In the genomic region with DNA sequence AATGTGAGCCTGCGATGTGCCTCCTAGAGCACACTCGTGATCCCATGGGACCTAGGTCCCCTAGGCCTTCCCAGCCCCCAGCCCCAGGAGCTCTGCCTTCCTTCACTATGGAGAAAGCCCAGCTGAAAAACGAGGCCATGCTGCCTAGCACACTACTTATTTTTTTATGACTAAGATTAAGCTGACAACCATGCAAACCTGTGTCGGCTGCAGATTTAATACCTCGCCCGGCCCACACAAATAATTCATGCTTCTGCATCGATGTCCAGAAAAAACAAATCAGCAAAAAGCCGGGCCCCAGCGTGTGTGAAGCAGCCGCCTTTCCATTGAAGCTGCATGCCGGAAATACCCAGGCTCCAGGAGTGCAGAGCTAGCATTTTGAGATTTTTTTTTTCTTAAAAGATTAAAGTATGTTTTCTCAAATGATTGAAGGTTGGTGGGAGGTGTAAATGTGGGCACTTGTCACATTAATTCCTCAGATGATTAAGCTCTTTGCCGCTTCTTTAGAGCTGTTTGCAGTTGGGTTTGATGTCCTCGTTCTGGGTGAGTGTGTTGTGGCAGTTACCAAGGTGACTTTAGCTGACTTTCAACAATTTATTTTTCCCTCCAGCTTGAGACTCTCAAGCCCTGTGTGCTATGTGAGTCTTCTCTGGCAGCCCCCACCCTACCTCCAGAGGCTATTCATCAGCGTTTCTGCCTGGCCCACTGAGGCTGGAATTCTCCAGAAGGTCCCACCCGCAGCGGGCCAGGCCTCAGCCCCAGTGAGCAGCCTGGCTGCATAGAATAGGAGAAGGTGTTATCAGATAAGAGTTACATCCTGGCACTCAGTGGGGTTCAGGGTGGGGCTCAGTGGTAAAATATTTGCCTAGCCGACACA, we compare ENCODE assay signal across 8 mouse cellular contexts. TPM values are rescaled to one million over a fixed set of nuclear protein-coding genes. Genes with fewer than 3 reads are reported as not detected.
DNase-seq lines count a peak whose midpoint lies in the region; ATAC-seq and TF ChIP-seq lines count a peak whose summit lies in the region.

No protein-coding gene starts in this region.

- no peak for DNase-seq in kidney, adult 8-10 months
- peak; percentile 91 for DNase-seq in midbrain, embryonic 11.5 days (ENCODE audit: low spot score, missing footprints)
- no peak for DNase-seq in cerebellum, adult 8-10 months
- no peak for DNase-seq in testis, postnatal 14 days (ENCODE audit: low spot score)
- no peak for DNase-seq in spleen, postnatal 14 days (ENCODE audit: low spot score in 2 of 2)

- no peaks in the 10 kb centered on the region for H3K27me3 ChIP-seq in kidney, embryonic 15.5 days
- H3K27me3 ChIP-seq in hindbrain, embryonic 16.5 days (replicated peaks; ENCODE audit: control insufficient read depth, insufficient read depth, low read length) = no peaks in the 10 kb centered on the region
- no peaks in the 10 kb centered on the region for H3K27me3 ChIP-seq in midbrain, embryonic 11.5 days (ENCODE audit: control insufficient read depth, insufficient read depth, low read length)

- peak overlapping the region; percentile 92 for H3K27ac ChIP-seq in kidney, embryonic 15.5 days
- H3K27ac ChIP-seq in bone marrow, adult 2 months (ENCODE audit: control insufficient read depth, insufficient read depth, low read depth, low read length, poor library complexity) = peak overlapping the region; percentile 53
- peak overlapping the region; percentile 85 for H3K27ac ChIP-seq in hindbrain, embryonic 16.5 days (ENCODE audit: low read depth, low read length)
- peak overlapping the region; percentile 49 for H3K27ac ChIP-seq in midbrain, embryonic 11.5 days (ENCODE audit: low read depth, low read length)

- no peak overlapping the region for H3K9ac ChIP-seq in kidney, embryonic 15.5 days
- 0 out of 2 replicates have a peak overlapping the region, but pooled peaks have one; percentile 29 for H3K9ac ChIP-seq in hindbrain, embryonic 16.5 days (ENCODE audit: low read depth, low read length)
- no peak overlapping the region for H3K9ac ChIP-seq in midbrain, embryonic 11.5 days (ENCODE audit: low read length)

- no peaks in the 10 kb centered on the region for H3K9me3 ChIP-seq in kidney, embryonic 15.5 days (replicated peaks)
- no peaks in the 10 kb centered on the region for H3K9me3 ChIP-seq in hindbrain, embryonic 16.5 days (ENCODE audit: control insufficient read depth, low read length)
- H3K9me3 ChIP-seq in midbrain, embryonic 11.5 days (ENCODE audit: control insufficient read depth, low read length) = no peaks in the 10 kb centered on the region

- no peak for TF ChIP-seq POLR2A in bone marrow, adult 2 months (IDR thresholded peaks at IDR 0.05; ENCODE audit: borderline replicate concordance, control insufficient read depth, low read depth, low read length)

- peak; percentile 10; the same call in 1 of the 2 replicates for ATAC-seq in kidney, embryonic 15.5 days (replicated peaks; ENCODE audit: low FRiP score)
- peak; percentile 31; the same call in 1 of the 2 replicates for ATAC-seq in hindbrain, embryonic 16.5 days
- peak; percentile 58; the same call in 1 of the 2 replicates for ATAC-seq in midbrain, embryonic 11.5 days (ENCODE audit: low FRiP score)

- 18% methylated on average over 17 of the region's 17 CpGs for WGBS in kidney, embryonic 15.5 days
- 57% methylated on average over 17 of the region's 17 CpGs for WGBS in bone marrow, adult 2 months
- 20% methylated on average over 17 of the region's 17 CpGs for WGBS in hindbrain, embryonic 16.5 days
- 16% methylated on average over 17 of the region's 17 CpGs for WGBS in midbrain, embryonic 11.5 days

- no peak for TF ChIP-seq CTCF in bone marrow, adult 2 months (IDR thresholded peaks at IDR 0.05; ENCODE audit: control insufficient read depth, insufficient read depth, low read length)

- H3K4me2 ChIP-seq in kidney, embryonic 15.5 days = 0 out of 2 replicates have a peak overlapping the region, but pooled peaks have one; percentile 8
- no peak overlapping the region for H3K4me2 ChIP-seq in hindbrain, embryonic 16.5 days (ENCODE audit: low read length)
- H3K4me2 ChIP-seq in midbrain, embryonic 11.5 days = no peak overlapping the region

- H3K4me3 ChIP-seq in kidney, embryonic 15.5 days (replicated peaks) = no peak overlapping the region; the same call in 1 of the 2 replicates
- no peak overlapping the region for H3K4me3 ChIP-seq in bone marrow, adult 2 months (replicated peaks; ENCODE audit: control insufficient read depth, low read depth, low read length)
- no peak overlapping the region for H3K4me3 ChIP-seq in hindbrain, embryonic 16.5 days (ENCODE audit: low read length)
- no peak overlapping the region for H3K4me3 ChIP-seq in midbrain, embryonic 11.5 days (ENCODE audit: low read depth, low read length)

- peaks cover 35% of the 10 kb centered on the region for H3K36me3 ChIP-seq in kidney, embryonic 15.5 days
- H3K36me3 ChIP-seq in hindbrain, embryonic 16.5 days (ENCODE audit: control insufficient read depth, insufficient read depth, low read length) = peaks cover 3% of the 10 kb centered on the region
- peaks cover 2% of the 10 kb centered on the region; the same call in 1 of the 2 replicates for H3K36me3 ChIP-seq in midbrain, embryonic 11.5 days (ENCODE audit: control insufficient read depth, insufficient read depth, low read length)

- peaks cover 58% of the 10 kb centered on the region for H3K4me1 ChIP-seq in kidney, embryonic 15.5 days
- peaks cover 12% of the 10 kb centered on the region for H3K4me1 ChIP-seq in bone marrow, adult 2 months (ENCODE audit: control insufficient read depth, insufficient read depth, low read length)
- peaks cover 24% of the 10 kb centered on the region for H3K4me1 ChIP-seq in hindbrain, embryonic 16.5 days (ENCODE audit: control insufficient read depth, insufficient read depth, low read depth, low read length)
- H3K4me1 ChIP-seq in midbrain, embryonic 11.5 days (ENCODE audit: control insufficient read depth, insufficient read depth, low read length) = peaks cover 26% of the 10 kb centered on the region

RNA-seq across cellular contexts. Expression of gene Trim8, which starts 30.9 kb away (rescaled TPM):
- polyA plus RNA-seq in kidney, embryonic 15.5 days (2015; fragmentation: Nextera tagmentation; extraction: Ambion mirVana) = 24.6 and 28.7 TPM in 2 replicates
- polyA plus RNA-seq in bone marrow, adult 2 months (2011; ENCODE audit: insufficient read depth, insufficient read length, low replicate concordance, missing spikeins) = 13.9 and 25.9 TPM in 2 replicates
- polyA plus RNA-seq in hindbrain, embryonic 16.5 days (2015; fragmentation: Nextera tagmentation; extraction: Ambion mirVana) = 23.4 and 27.6 TPM in 2 replicates
- polyA plus RNA-seq in midbrain, embryonic 11.5 days (2014; fragmentation: Nextera tagmentation; extraction: Ambion mirVana) = 28.6 and 31.7 TPM in 2 replicates
